Mouse (Mus musculus) spleen, adult 2 months (tissue): ENCODE results near the gene Gm17949. TPM values are rescaled to one million over a fixed set of nuclear protein-coding genes. Genes with fewer than 3 reads are reported as not detected.

Source experiments
- DNase-seq, 2 experiments: peaks; one replicate each; pipeline versions ENCODE4 v3.0.0 to v3.0.0-alpha.2; 2012 to 2021; ENCODE audit warnings: low spot score in 2 of 2, low read depth in 1 of 2
- H3K27ac ChIP-seq: fragments of 200-500 bp; 2 replicates; pipeline ENCODE4 v1.5.1; 2012; ENCODE audit warnings: low read length, inconsistent platforms; ENCODE audit not compliant: insufficient read depth
- H3K27me3 ChIP-seq: fragments of 200-500 bp; 2 replicates; pipeline ENCODE4 v1.6.1; 2012; ENCODE audit warnings: mild to moderate bottlenecking, moderate library complexity, low read length, inconsistent platforms; ENCODE audit not compliant: control insufficient read depth, insufficient read depth
- H3K36me3 ChIP-seq: fragments of 200-500 bp; 2 replicates; pipeline ENCODE4 v1.6.1; 2012; ENCODE audit warnings: mild to moderate bottlenecking, low read length, inconsistent platforms; ENCODE audit not compliant: control insufficient read depth, insufficient read depth
- H3K4me1 ChIP-seq: fragments of 200-500 bp; 2 replicates; pipeline ENCODE4 v1.6.1; 2011; ENCODE audit warnings: inconsistent platforms; ENCODE audit not compliant: control insufficient read depth, insufficient read depth, insufficient read length
- H3K4me3 ChIP-seq: fragments of 200-500 bp; 2 replicates; pipeline ENCODE4 v1.5.1; 2011; ENCODE audit warnings: mild to moderate bottlenecking, inconsistent platforms; ENCODE audit not compliant: insufficient read depth, insufficient read length; ENCODE audit errors: extremely low read depth
- CTCF ChIP-seq: fragments of 200-500 bp; IDR thresholded peaks from 2 replicates; pipeline ENCODE4 v1.5.1; 2011; ENCODE audit warnings: mild to moderate bottlenecking, inconsistent platforms; ENCODE audit not compliant: insufficient read depth, insufficient read length, insufficient replicate concordance; ENCODE audit errors: extremely low read depth
- POLR2A ChIP-seq: fragments of 200-500 bp; IDR thresholded peaks from 2 replicates; pipeline ENCODE4 v1.6.1; 2011; ENCODE audit warnings: low read depth, low read length, inconsistent platforms
- WGBS: fragments of 180-500 bp; shearing (Covaris S2); methylation state at CpG from one replicate; pipeline ENCODE4 v1.1.7; 2018; 5-methylcytosine and 5-hydroxymethylcytosine counted together
- polyA plus RNA-seq: library from polyadenylated mRNA; depleted of rRNA; stranded (reverse); fragments of >200 nt; gene quantifications from 2 replicates; pipeline ENCODE4 v1.2.3, GENCODE M21; 2012

Gene Gm17949
- polyA plus RNA-seq, 1 experiment, result 0.07 TPM

GRCm38 (mm10) chr17:57058891-57059485, 47.7 kb downstream of the Gm17949 start, which contains the start of gene Crb3:
Gene Crb3, plus strand, starts transcription at chr17:57059105.
- Histone ChIP-seq H3K4me3 (peak within 1 kb of the TSS; percentile 82), H3K4me1 (peaks cover 18% of the 10 kb centered on the region; the same call in 1 of the 2 replicates), H3K27me3 (0 out of 2 replicates have a peak, but pooled peaks cover 2% of the 10 kb centered on the region), H3K36me3 (no peaks in the 10 kb centered on the region), H3K27ac (no peak within 1 kb of the TSS)
- no peak for DNase-seq
- TF ChIP-seq CTCF (no peak), POLR2A (no peak)
- 15% methylated on average over 19 of the region's 22 CpGs for WGBS

- TF ChIP-seq POLR2A (no peak), CTCF (no peak)
- peak within 1 kb of the TSS; percentile 82 for H3K4me3 ChIP-seq
- 1% methylated on average over 40 of the region's 45 CpGs for WGBS
- H3K4me1 ChIP-seq, result peaks cover 18% of the 10 kb centered on the region; the same call in 1 of the 2 replicates
- H3K27me3 ChIP-seq, result 0 out of 2 replicates have a peak, but pooled peaks cover 2% of the 10 kb centered on the region
- peak within 1 kb of the TSS; percentile 95 for H3K27ac ChIP-seq
- DNase-seq, result peak in 1 of 2 experiments; percentile 54
- no peaks in the 10 kb centered on the region for H3K36me3 ChIP-seq
Observed at GRCm38 (mm10) chr17:57059486-57059977, 48.3 kb downstream of the Gm17949 start, which contains the start of gene Slc25a23. Gene Slc25a23, minus strand, starts transcription at chr17:57059863.

GRCm38 (mm10) chr17:57060231-57060801, 49.0 kb downstream of the Gm17949 start:
- Histone ChIP-seq H3K36me3 (0 out of 2 replicates have a peak, but pooled peaks cover 1% of the 10 kb centered on the region), H3K27ac (peak overlapping the region; percentile 95), H3K27me3 (0 out of 2 replicates have a peak, but pooled peaks cover 2% of the 10 kb centered on the region), H3K4me1 (peaks cover 18% of the 10 kb centered on the region; the same call in 1 of the 2 replicates), H3K4me3 (peak overlapping the region; percentile 82)
- peak; percentile 94 to 95 for DNase-seq
- TF ChIP-seq CTCF (peak; percentile 61; the same call in 1 of the 2 replicates), POLR2A (no peak; the same call in 1 of the 2 replicates)
- under 1% methylated on average over 44 of the region's 44 CpGs for WGBS

GRCm38 (mm10) chr17:57061069-57061468, 49.8 kb downstream of the Gm17949 start:
- H3K4me3 ChIP-seq, result no peak overlapping the region
- peaks cover 18% of the 10 kb centered on the region; the same call in 1 of the 2 replicates for H3K4me1 ChIP-seq
- no peak overlapping the region; the same call in 1 of the 2 replicates for H3K27ac ChIP-seq
- WGBS, result 35% methylated on average over 10 of the region's 10 CpGs
- TF ChIP-seq POLR2A (no peak), CTCF (no peak)
- 0 out of 2 replicates have a peak, but pooled peaks cover 1% of the 10 kb centered on the region for H3K36me3 ChIP-seq
- no peak for DNase-seq
- H3K27me3 ChIP-seq, result 0 out of 2 replicates have a peak, but pooled peaks cover 2% of the 10 kb centered on the region

GRCm38 (mm10) chr17:57062011-57062521, 50.8 kb downstream of the Gm17949 start:
- peak in 1 of 2 experiments; percentile 54 for DNase-seq
- 2% methylated on average over 39 of the region's 39 CpGs for WGBS
- Histone ChIP-seq H3K4me3 (peak overlapping the region; percentile 50; the same call in 1 of the 2 replicates), H3K27me3 (0 out of 2 replicates have a peak, but pooled peaks cover 2% of the 10 kb centered on the region), H3K4me1 (peaks cover 18% of the 10 kb centered on the region; the same call in 1 of the 2 replicates), H3K36me3 (peaks cover 6% of the 10 kb centered on the region), H3K27ac (no peak overlapping the region)
- TF ChIP-seq POLR2A (no peak), CTCF (no peak)

- peaks cover 10% of the 10 kb centered on the region for H3K36me3 ChIP-seq
- peaks cover 18% of the 10 kb centered on the region; the same call in 1 of the 2 replicates for H3K4me1 ChIP-seq
- H3K27me3 ChIP-seq, result 0 out of 2 replicates have a peak, but pooled peaks cover 2% of the 10 kb centered on the region
- no peak overlapping the region for H3K27ac ChIP-seq
- peak overlapping the region; percentile 50; the same call in 1 of the 2 replicates for H3K4me3 ChIP-seq
- TF ChIP-seq POLR2A (no peak), CTCF (no peak)
- 19% methylated on average over 22 of the region's 22 CpGs for WGBS
- no peak for DNase-seq
Observed at GRCm38 (mm10) chr17:57062548-57062947, 51.3 kb downstream of the Gm17949 start.
